Mouse (Mus musculus): ENCODE results near the gene Ap1g2. TPM values are rescaled to one million over a fixed set of nuclear protein-coding genes. Genes with fewer than 3 reads are reported as not detected.
A peak's percentile ranks its signal among the peaks of the same experiment; 100 is the strongest.

Ap1g2 gene
- polyA plus RNA-seq, 1 experiment from 2014 or later: 12.0 TPM

GRCm38 (mm10) chr14:55062626-55063025 lies 43.8 kb downstream of the Ap1g2 start:
- Histone ChIP-seq H3K9me3 (no peaks in the 10 kb centered on the region), H3K36me3 (peaks cover 53% of the 10 kb centered on the region), H3K4me3 (no peak overlapping the region), H3K4me1 (peaks cover 21% of the 10 kb centered on the region), H3K27ac (no peak overlapping the region; the same call in 1 of the 2 replicates), H3K4me2 (replicated peaks) (peak overlapping the region; percentile 40), H3K9ac (peak overlapping the region; percentile 30; the same call in 1 of the 2 replicates), H3K27me3 (replicated peaks) (no peaks in the 10 kb centered on the region)
- 15% methylated on average over 17 of the region's 17 CpGs for WGBS
- ATAC-seq (ENCODE audit: low FRiP score, low read depth): peak; percentile 67

GRCm38 (mm10) chr14:55061845-55062244 lies 44.5 kb downstream of the Ap1g2 start:
- H3K9ac ChIP-seq: no peak overlapping the region
- H3K27ac ChIP-seq: no peak overlapping the region
- no peak for ATAC-seq (ENCODE audit: low FRiP score, low read depth)
- H3K4me1 ChIP-seq: peaks cover 21% of the 10 kb centered on the region
- WGBS: 36% methylated on average over 7 of the region's 7 CpGs
- H3K36me3 ChIP-seq: peaks cover 46% of the 10 kb centered on the region
- no peaks in the 10 kb centered on the region for H3K9me3 ChIP-seq
- no peak overlapping the region for H3K4me3 ChIP-seq
- no peaks in the 10 kb centered on the region for H3K27me3 ChIP-seq (replicated peaks)
- no peak overlapping the region for H3K4me2 ChIP-seq (replicated peaks)

- Histone ChIP-seq H3K27ac (no peak overlapping the region), H3K9ac (no peak overlapping the region), H3K36me3 (peaks cover 27% of the 10 kb centered on the region), H3K9me3 (no peaks in the 10 kb centered on the region), H3K4me2 (replicated peaks) (no peak overlapping the region), H3K27me3 (replicated peaks) (no peaks in the 10 kb centered on the region), H3K4me3 (no peak overlapping the region), H3K4me1 (peaks cover 21% of the 10 kb centered on the region)
- 71% methylated on average over 5 of the region's 5 CpGs for WGBS
- no peak for ATAC-seq (ENCODE audit: low FRiP score, low read depth)
Measured at GRCm38 (mm10) chr14:55059931-55060330, 46.5 kb downstream of the Ap1g2 start.

- H3K9me3 ChIP-seq: no peaks in the 10 kb centered on the region
- H3K4me2 ChIP-seq (replicated peaks): no peak overlapping the region
- ATAC-seq (ENCODE audit: low FRiP score, low read depth): no peak
- peaks cover 17% of the 10 kb centered on the region for H3K36me3 ChIP-seq
- H3K27me3 ChIP-seq (replicated peaks): no peaks in the 10 kb centered on the region
- no peak overlapping the region for H3K4me3 ChIP-seq
- H3K4me1 ChIP-seq: peaks cover 26% of the 10 kb centered on the region
- H3K27ac ChIP-seq: no peak overlapping the region
- WGBS: 82% methylated on average over 1 of the region's 1 CpGs
- no peak overlapping the region for H3K9ac ChIP-seq
Measured at GRCm38 (mm10) chr14:55059009-55059408, 47.4 kb downstream of the Ap1g2 start.

DNA sequence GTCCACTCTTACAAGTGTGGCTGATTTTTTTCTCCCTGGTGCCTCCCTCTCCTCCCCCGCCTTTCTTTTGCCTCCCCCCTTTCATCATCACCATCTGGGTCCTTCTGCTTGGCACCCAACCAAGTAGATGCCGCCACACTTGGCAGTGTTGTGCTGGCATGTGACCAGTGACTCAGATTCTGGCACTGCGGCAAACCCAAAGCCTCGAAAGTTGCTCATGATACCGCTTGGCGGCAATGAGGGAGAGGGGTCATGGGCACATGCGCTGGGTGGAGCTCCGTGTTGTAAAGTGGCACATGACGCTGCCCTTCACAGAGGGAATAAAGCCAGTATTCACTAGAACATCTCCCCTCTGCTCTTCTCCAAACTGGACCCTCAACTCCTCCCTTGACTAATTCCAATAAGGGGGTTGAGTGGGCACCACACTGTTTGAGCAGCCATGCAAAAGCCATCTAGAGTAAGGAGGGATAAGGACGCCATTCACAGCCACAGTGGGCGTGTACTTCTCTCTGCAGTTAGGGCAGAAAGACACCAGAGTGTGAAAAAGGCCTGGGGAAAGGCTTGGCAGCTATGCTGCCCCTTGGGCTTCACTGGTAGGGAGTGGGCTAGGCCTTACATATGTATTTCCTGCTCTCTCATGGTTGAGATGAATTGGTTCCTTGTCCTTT lies 51.1 kb downstream of the Ap1g2 start:
- 0 out of 2 replicates have a peak, but pooled peaks have one; percentile 15 for ATAC-seq (ENCODE audit: low FRiP score, low read depth)
- Histone ChIP-seq H3K9ac (no peak overlapping the region), H3K4me2 (replicated peaks) (0 out of 2 replicates have a peak overlapping the region, but pooled peaks have one; percentile 5), H3K27me3 (replicated peaks) (no peaks in the 10 kb centered on the region), H3K4me3 (no peak overlapping the region), H3K36me3 (no peaks in the 10 kb centered on the region), H3K27ac (no peak overlapping the region), H3K4me1 (peaks cover 19% of the 10 kb centered on the region), H3K9me3 (no peaks in the 10 kb centered on the region)
- WGBS: 72% methylated on average over 11 of the region's 11 CpGs

DNA sequence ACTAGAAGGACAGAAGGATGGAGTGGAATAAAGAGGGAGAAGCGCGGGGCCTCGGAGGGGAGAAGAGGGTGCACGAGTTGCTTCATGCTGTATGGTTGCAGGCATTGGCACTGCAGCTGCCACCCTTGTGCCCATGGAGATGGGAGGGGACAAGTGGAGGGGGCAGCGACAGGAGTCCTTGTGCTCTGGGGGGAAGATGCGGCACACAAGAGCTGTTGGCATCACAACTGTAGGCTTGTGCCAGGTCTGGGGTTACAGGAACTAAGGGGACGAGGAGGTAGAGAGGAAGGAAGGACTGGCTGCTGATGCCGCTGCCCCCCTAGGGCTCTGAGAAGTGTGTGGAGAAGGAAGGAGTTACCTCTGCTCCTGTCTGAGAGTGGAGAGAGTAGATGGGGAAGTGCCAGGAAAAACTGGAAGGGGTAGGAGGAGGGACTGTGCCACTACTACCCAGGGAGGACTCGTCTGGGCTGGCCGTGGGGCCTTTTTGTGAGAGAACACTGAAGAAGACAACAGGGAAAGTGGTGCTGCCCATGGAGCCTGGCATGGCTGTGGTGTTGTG lies 52.1 kb downstream of the Ap1g2 start:
- Histone ChIP-seq H3K4me1 (peaks cover 19% of the 10 kb centered on the region), H3K27ac (no peak overlapping the region), H3K4me3 (no peak overlapping the region), H3K27me3 (replicated peaks) (no peaks in the 10 kb centered on the region), H3K9me3 (no peaks in the 10 kb centered on the region), H3K9ac (no peak overlapping the region), H3K36me3 (no peaks in the 10 kb centered on the region), H3K4me2 (replicated peaks) (peak overlapping the region; percentile 31)
- ATAC-seq (ENCODE audit: low FRiP score, low read depth): peak; percentile 8; the same call in 1 of the 2 replicates
- 83% methylated on average over 10 of the region's 10 CpGs for WGBS

GRCm38 (mm10) chr14:55053708-55054190 lies 52.6 kb downstream of the Ap1g2 start:
- H3K4me3 ChIP-seq: no peak overlapping the region
- ATAC-seq (ENCODE audit: low FRiP score, low read depth): peak; percentile 73
- H3K4me2 ChIP-seq (replicated peaks): peak overlapping the region; percentile 31
- no peaks in the 10 kb centered on the region for H3K27me3 ChIP-seq (replicated peaks)
- H3K4me1 ChIP-seq: peaks cover 19% of the 10 kb centered on the region
- no peak overlapping the region for H3K27ac ChIP-seq
- WGBS: 79% methylated on average over 17 of the region's 17 CpGs
- H3K9me3 ChIP-seq: no peaks in the 10 kb centered on the region
- no peaks in the 10 kb centered on the region for H3K36me3 ChIP-seq
- no peak overlapping the region for H3K9ac ChIP-seq

GRCm38 (mm10) chr14:55053050-55053449 lies 53.3 kb downstream of the Ap1g2 start:
- peaks cover 19% of the 10 kb centered on the region for H3K4me1 ChIP-seq
- no peak overlapping the region for H3K4me2 ChIP-seq (replicated peaks)
- H3K36me3 ChIP-seq: no peaks in the 10 kb centered on the region
- H3K27me3 ChIP-seq (replicated peaks): no peaks in the 10 kb centered on the region
- WGBS: 65% methylated on average over 4 of the region's 4 CpGs
- H3K9me3 ChIP-seq: no peaks in the 10 kb centered on the region
- H3K4me3 ChIP-seq: no peak overlapping the region
- no peak overlapping the region for H3K9ac ChIP-seq
- no peak for ATAC-seq (ENCODE audit: low FRiP score, low read depth)
- H3K27ac ChIP-seq: no peak overlapping the region

DNA sequence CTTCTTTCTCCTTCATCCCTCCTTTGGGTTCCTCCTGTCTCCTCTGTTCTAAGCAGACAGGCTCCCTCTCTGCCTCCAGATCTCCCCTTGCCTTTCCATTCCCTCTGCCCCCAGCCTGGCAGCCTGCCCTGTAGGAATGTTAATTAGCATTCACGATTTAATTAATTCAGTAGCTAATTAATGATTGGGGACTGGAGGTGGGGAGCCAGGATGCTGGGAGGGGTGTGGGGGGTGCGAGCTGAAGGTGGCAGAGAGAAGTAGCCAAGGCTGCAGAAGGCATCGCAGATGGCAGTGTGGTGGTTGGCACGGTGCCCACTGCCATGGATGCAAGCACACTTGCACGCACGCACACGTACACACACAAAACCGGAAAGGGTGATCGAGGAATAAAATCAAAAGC lies 53.9 kb downstream of the Ap1g2 start:
- H3K4me2 ChIP-seq (replicated peaks): peak overlapping the region; percentile 25
- no peaks in the 10 kb centered on the region for H3K9me3 ChIP-seq
- peaks cover 19% of the 10 kb centered on the region for H3K4me1 ChIP-seq
- 52% methylated on average over 9 of the region's 9 CpGs for WGBS
- ATAC-seq (ENCODE audit: low FRiP score, low read depth): peak; percentile 69
- no peaks in the 10 kb centered on the region for H3K36me3 ChIP-seq
- H3K27me3 ChIP-seq (replicated peaks): no peaks in the 10 kb centered on the region
- H3K4me3 ChIP-seq: no peak overlapping the region
- H3K9ac ChIP-seq: no peak overlapping the region
- H3K27ac ChIP-seq: no peak overlapping the region

Other genes starting within 250 kb of the Ap1g2 start
- 15.7 and 16.6 TPM in 2 replicates for gene Homez, start 235.6 kb downstream of the Ap1g2 start, polyA plus RNA-seq (2016; fragmentation: Nextera tagmentation; extraction: Ambion mirVana)
- gene Ppp1r3e, start 229.0 kb downstream of the Ap1g2 start, polyA plus RNA-seq (2016; fragmentation: Nextera tagmentation; extraction: Ambion mirVana): 1.1 and 1.4 TPM in 2 replicates
- gene Bcl2l2, start 223.2 kb downstream of the Ap1g2 start, polyA plus RNA-seq (2016; fragmentation: Nextera tagmentation; extraction: Ambion mirVana): 3.8 and 4.1 TPM in 2 replicates
- gene Gm20521, start 223.2 kb downstream of the Ap1g2 start, polyA plus RNA-seq (2016; fragmentation: Nextera tagmentation; extraction: Ambion mirVana): not detected in 2 replicates
- 214 and 236 TPM in 2 replicates for gene Pabpn1, start 214.1 kb downstream of the Ap1g2 start, polyA plus RNA-seq (2016; fragmentation: Nextera tagmentation; extraction: Ambion mirVana)
- 126 and 131 TPM in 2 replicates for gene Slc22a17, start 193.5 kb downstream of the Ap1g2 start, polyA plus RNA-seq (2016; fragmentation: Nextera tagmentation; extraction: Ambion mirVana)
- gene Efs, start 180.5 kb downstream of the Ap1g2 start, polyA plus RNA-seq (2016; fragmentation: Nextera tagmentation; extraction: Ambion mirVana): 29.1 and 31.2 TPM in 2 replicates
- 0.19 and 0.48 TPM in 2 replicates for gene Il25, start 173.9 kb downstream of the Ap1g2 start, polyA plus RNA-seq (2016; fragmentation: Nextera tagmentation; extraction: Ambion mirVana)
- 6.7 and 7.2 TPM in 2 replicates for gene Cmtm5, start 170.3 kb downstream of the Ap1g2 start, polyA plus RNA-seq (2016; fragmentation: Nextera tagmentation; extraction: Ambion mirVana)
- gene Myh6, start 139.7 kb downstream of the Ap1g2 start, polyA plus RNA-seq (2016; fragmentation: Nextera tagmentation; extraction: Ambion mirVana): 2.9 and 3.8 TPM in 2 replicates
- not detected in 2 replicates for gene Gm17428, start 129.7 kb downstream of the Ap1g2 start, polyA plus RNA-seq (2016; fragmentation: Nextera tagmentation; extraction: Ambion mirVana)
- gene Myh7, start 112.0 kb downstream of the Ap1g2 start, polyA plus RNA-seq (2016; fragmentation: Nextera tagmentation; extraction: Ambion mirVana): 7.0 and 11.3 TPM in 2 replicates
- 64.1 and 69.1 TPM in 2 replicates for gene Ngdn, start 91.1 kb downstream of the Ap1g2 start, polyA plus RNA-seq (2016; fragmentation: Nextera tagmentation; extraction: Ambion mirVana)
- 29.4 and 34.4 TPM in 2 replicates for gene Zfhx2, start 14.3 kb downstream of the Ap1g2 start, polyA plus RNA-seq (2016; fragmentation: Nextera tagmentation; extraction: Ambion mirVana)
- 25.7 and 26.5 TPM in 2 replicates for gene Thtpa, start 11.8 kb downstream of the Ap1g2 start, polyA plus RNA-seq (2016; fragmentation: Nextera tagmentation; extraction: Ambion mirVana)
- gene Jph4, start 10.3 kb upstream of the Ap1g2 start, polyA plus RNA-seq (2016; fragmentation: Nextera tagmentation; extraction: Ambion mirVana): 12.3 and 13.8 TPM in 2 replicates
- 0.15 and 0.51 TPM in 2 replicates for gene Dhrs2, start 115.4 kb upstream of the Ap1g2 start, polyA plus RNA-seq (2016; fragmentation: Nextera tagmentation; extraction: Ambion mirVana)